ENCODE assay signal across 8 mouse cellular contexts in the genomic region with DNA sequence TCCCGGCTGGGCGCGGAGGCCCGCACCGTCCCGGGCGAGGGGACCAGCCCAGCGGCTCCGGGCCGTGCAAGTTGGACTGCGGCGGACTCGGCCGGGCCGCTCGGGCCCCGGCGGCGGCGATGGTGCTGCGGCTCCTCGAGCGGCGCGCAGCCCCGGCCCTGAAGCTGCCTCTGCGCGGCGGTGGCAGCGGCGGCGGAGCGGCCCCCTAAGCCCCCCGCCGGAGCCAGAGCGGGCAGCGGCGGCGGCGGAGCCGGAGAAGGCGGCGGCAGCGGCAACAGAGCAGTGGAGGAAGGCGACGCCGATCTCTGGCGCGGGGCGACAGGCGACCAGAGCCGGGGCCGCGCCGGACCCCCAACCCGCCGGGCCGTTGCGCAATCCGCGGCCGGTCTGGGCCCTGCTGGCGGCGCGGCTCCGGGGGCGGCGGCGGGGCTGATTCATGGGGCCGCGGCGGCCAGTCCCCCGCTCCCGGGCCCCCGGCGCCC.
A peak's percentile ranks its signal among the peaks of the same experiment; 100 is the strongest.
DNase-seq lines count a peak whose midpoint lies in the region; ATAC-seq and TF ChIP-seq lines count a peak whose summit lies in the region.

No protein-coding gene starts in this region.

- H3K27me3 ChIP-seq in heart, embryonic 12.5 days (replicated peaks): peaks cover 71% of the 10 kb centered on the region
- H3K27me3 ChIP-seq in Patski: no peaks in the 10 kb centered on the region
- peaks cover 13% of the 10 kb centered on the region; the same call in 1 of the 2 replicates for H3K27me3 ChIP-seq in forebrain, embryonic 10.5 days (ENCODE audit: poor library complexity, severe bottlenecking)
- H3K27me3 ChIP-seq in neural tube, embryonic 14.5 days (ENCODE audit: control insufficient read depth, insufficient read depth, low read length): no peaks in the 10 kb centered on the region

- peak overlapping the region; percentile 99 for H3K4me2 ChIP-seq in heart, embryonic 12.5 days
- peak overlapping the region; percentile 94 for H3K4me2 ChIP-seq in neural tube, embryonic 14.5 days (ENCODE audit: low read depth, low read length)

- no peak for TF ChIP-seq CTCF in Patski (IDR thresholded peaks at IDR 0.05)

- peaks cover 10% of the 10 kb centered on the region for H3K4me1 ChIP-seq in heart, embryonic 12.5 days (replicated peaks)
- H3K4me1 ChIP-seq in forebrain, embryonic 10.5 days: peaks cover 52% of the 10 kb centered on the region
- H3K4me1 ChIP-seq in neural tube, embryonic 14.5 days (ENCODE audit: control insufficient read depth, insufficient read depth, low read length): peaks cover 22% of the 10 kb centered on the region

- H3K27ac ChIP-seq in heart, embryonic 12.5 days (ENCODE audit: poor library complexity, severe bottlenecking): no peak overlapping the region
- H3K27ac ChIP-seq in forebrain, embryonic 10.5 days: peak overlapping the region; percentile 91
- H3K27ac ChIP-seq in neural tube, embryonic 14.5 days (ENCODE audit: low read depth, low read length): peak overlapping the region; percentile 85

- in situ Hi-C loops in Patski (cut with MboI; ENCODE audit: low pct_unique_long_range_greater_than_20kb): loop anchor here (5.0 to 25.0 kb wide), 6 partner anchors 38 to 1038 kb away; no protein-coding TSS in a partner anchor

- H3K4me3 ChIP-seq in heart, embryonic 12.5 days: peak overlapping the region; percentile 63
- H3K4me3 ChIP-seq in forebrain, embryonic 10.5 days: peak overlapping the region; percentile 77
- peak overlapping the region; percentile 73 for H3K4me3 ChIP-seq in neural tube, embryonic 14.5 days (ENCODE audit: low read depth, low read length)

- no peaks in the 10 kb centered on the region for H3K36me3 ChIP-seq in heart, embryonic 12.5 days
- H3K36me3 ChIP-seq in forebrain, embryonic 10.5 days (replicated peaks): no peaks in the 10 kb centered on the region
- no peaks in the 10 kb centered on the region for H3K36me3 ChIP-seq in neural tube, embryonic 14.5 days (ENCODE audit: control insufficient read depth, insufficient read depth, low read length)

- H3K9ac ChIP-seq in heart, embryonic 12.5 days: peak overlapping the region; percentile 77
- peak overlapping the region; percentile 93 for H3K9ac ChIP-seq in neural tube, embryonic 14.5 days (replicated peaks; ENCODE audit: low read depth, low read length)

- CTCF ChIA-PET in Patski (lab: Charles Lee): interaction anchor here (1.0 to 2.2 kb wide), 4 partner anchors 13 to 623 kb away, joined by 3 to 14 read pairs (median 3); no protein-coding TSS in a partner anchor

- peak; percentile 48; the same call in 1 of the 2 replicates for ATAC-seq in heart, embryonic 12.5 days (ENCODE audit: insufficient number of reproducible peaks, low FRiP score)
- peak; percentile 24 for ATAC-seq in Patski
- peak; percentile 32 for ATAC-seq in neural tube, embryonic 14.5 days (ENCODE audit: low read depth)

- POLR2A ChIA-PET in Patski (lab: Charles Lee): interaction anchor here (0.9 kb wide), 1 partner anchor 29 kb away, joined by 3 read pairs; no protein-coding TSS in a partner anchor

- 7% methylated on average over 65 of the region's 76 CpGs for WGBS in heart, embryonic 12.5 days
- WGBS in forebrain, embryonic 10.5 days: 1% methylated on average over 73 of the region's 76 CpGs
- 2% methylated on average over 31 of the region's 76 CpGs for WGBS in neural tube, embryonic 14.5 days

- no peaks in the 10 kb centered on the region for H3K9me3 ChIP-seq in heart, embryonic 12.5 days (replicated peaks)
- no peaks in the 10 kb centered on the region for H3K9me3 ChIP-seq in forebrain, embryonic 10.5 days
- no peaks in the 10 kb centered on the region for H3K9me3 ChIP-seq in neural tube, embryonic 14.5 days (ENCODE audit: control insufficient read depth, low read length)

- DNase-seq in heart, adult 11 months: no peak
- DNase-seq in Patski (ENCODE audit: low read depth, low spot score): no peak
- DNase-seq in forebrain, embryonic 10.5 days (ENCODE audit: extremely low spot score, low spot score): peak; percentile 41
- peak; percentile 30 for DNase-seq in kidney, postnatal 10 days
- DNase-seq in frontal cortex, postnatal 14 days (ENCODE audit: low spot score in 2 of 2): no peak
- DNase-seq in frontal cortex, postnatal 25 days (ENCODE audit: low spot score in 2 of 2): no peak

Comparison
In these comparisons a context has a peak if more than half of its experiments do, and no peak if none do; other contexts are left out.
1. DNase-seq: peak in forebrain, embryonic 10.5 days (single experiment) and kidney, postnatal 10 days (single experiment); none in heart, adult 11 months (single experiment), Patski (single experiment), frontal cortex, postnatal 14 days (0 of 2) and frontal cortex, postnatal 25 days (0 of 2).
2. Peak in every context shown above with its lines, with median percentiles within 50 percentile points of each other: ATAC-seq and H3K4me3 ChIP-seq.